Mouse (Mus musculus): Measurements from ENCODE around the gene Ugt2a3.
"Not testable (repeated sequence)": the region's sequence is repeated elsewhere in the genome, so short reads cannot be mapped to it uniquely, and the experiment has no call there.

Ugt2a3 gene

GRCm38 (mm10) chr5:87336961-87337697, at the start of gene Ugt2a3:
Gene Ugt2a3, minus strand, starts transcription at chr5:87337195.
- DNase-seq (ENCODE audit: low spot score in 2 of 2) = no peak

GRCm38 (mm10) chr5:87380234-87380633, 43.2 kb upstream of the Ugt2a3 start:
- DNase-seq (ENCODE audit: low spot score in 2 of 2) = no peak

GRCm38 (mm10) chr5:87379825-87380224, 42.8 kb upstream of the Ugt2a3 start:
- DNase-seq (ENCODE audit: low spot score in 2 of 2) = no peak

GRCm38 (mm10) chr5:87375874-87376383, 38.9 kb upstream of the Ugt2a3 start:
- DNase-seq (ENCODE audit: low spot score in 2 of 2) = no peak

GRCm38 (mm10) chr5:87373502-87373863, 36.5 kb upstream of the Ugt2a3 start:
- no peak for DNase-seq (ENCODE audit: low spot score in 2 of 2)

GRCm38 (mm10) chr5:87372788-87373501, 36.0 kb upstream of the Ugt2a3 start:
- not testable (repeated sequence) for DNase-seq (ENCODE audit: low spot score in 2 of 2)

- DNase-seq (ENCODE audit: low spot score in 2 of 2) = no peak
Observed at GRCm38 (mm10) chr5:87350350-87350749, 13.4 kb upstream of the Ugt2a3 start.

- DNase-seq (ENCODE audit: low spot score in 2 of 2) = not testable (repeated sequence)
Observed at GRCm38 (mm10) chr5:87349150-87349549, 12.2 kb upstream of the Ugt2a3 start.

- DNase-seq (ENCODE audit: low spot score in 2 of 2) = not testable (repeated sequence)
Observed at GRCm38 (mm10) chr5:87347479-87348078, 10.6 kb upstream of the Ugt2a3 start.

GRCm38 (mm10) chr5:87340461-87340860, 3.5 kb upstream of the Ugt2a3 start:
- no peak for DNase-seq (ENCODE audit: low spot score in 2 of 2)

GRCm38 (mm10) chr5:87335199-87335598, 1.8 kb downstream of the Ugt2a3 start:
- DNase-seq (ENCODE audit: low spot score in 2 of 2) = no peak

GRCm38 (mm10) chr5:87333584-87333983, 3.4 kb downstream of the Ugt2a3 start:
- no peak for DNase-seq (ENCODE audit: low spot score in 2 of 2)

GRCm38 (mm10) chr5:87311392-87311791, 25.6 kb downstream of the Ugt2a3 start:
- no peak for DNase-seq (ENCODE audit: low spot score in 2 of 2)

- not testable (repeated sequence) for DNase-seq (ENCODE audit: low spot score in 2 of 2)
Observed at GRCm38 (mm10) chr5:87286180-87286579, 50.8 kb downstream of the Ugt2a3 start.

GRCm38 (mm10) chr5:87275986-87276385, 61.0 kb downstream of the Ugt2a3 start:
- not testable (repeated sequence) for DNase-seq (ENCODE audit: low spot score in 2 of 2)

- DNase-seq (ENCODE audit: low spot score in 2 of 2) = no peak
Observed at GRCm38 (mm10) chr5:87275581-87275980, 61.4 kb downstream of the Ugt2a3 start.

Measured in heart, adult 9 months (tissue).